Mouse (Mus musculus) olfactory bulb, adult 2 months (tissue): ENCODE data around the gene Synpo2.

ENCODE experiments used
- CTCF ChIP-seq: fragments of 200-500 bp; IDR thresholded peaks from 2 replicates; pipeline ENCODE4 v1.5.1; 2012; ENCODE audit warnings: low read depth, mild to moderate bottlenecking, low read length, moderate library complexity; ENCODE audit not compliant: insufficient read depth
- POLR2A ChIP-seq: fragments of 200-500 bp; IDR thresholded peaks from 2 replicates; pipeline ENCODE4 v1.6.1; 2012; ENCODE audit warnings: mild to moderate bottlenecking, low read depth, low read length, moderate library complexity; ENCODE audit not compliant: insufficient read depth

GRCm38 (mm10) chr3:123179508-123179907 is 56.4 kb downstream of the Synpo2 start:
- TF ChIP-seq CTCF (no peak), POLR2A (no peak)
